Mouse (Mus musculus) thymus, adult 2 months (tissue): ENCODE measurements around the gene Elovl6.

ENCODE experiments used
- CTCF ChIP-seq: fragments of 200-500 bp; IDR thresholded peaks from 2 replicates; pipeline ENCODE4 v1.5.1; 2012; ENCODE audit warnings: mild to moderate bottlenecking, control low read depth, low read length, moderate library complexity, borderline replicate concordance; ENCODE audit not compliant: control insufficient read depth, poor library complexity, insufficient read depth; ENCODE audit errors: extremely low read depth
- POLR2A ChIP-seq: fragments of 200-500 bp; IDR thresholded peaks from 2 replicates; pipeline ENCODE4 v1.6.1; 2012; ENCODE audit warnings: mild to moderate bottlenecking, low read length, control low read depth, moderate library complexity; ENCODE audit not compliant: control insufficient read depth, poor library complexity, insufficient read depth; ENCODE audit errors: extremely low read depth

GRCm38 (mm10) chr3:129549546-129549945 is 17.4 kb downstream of the Elovl6 start:
- TF ChIP-seq CTCF, result no peak
- no peak for TF ChIP-seq POLR2A
